Mouse (Mus musculus): Measurements from ENCODE around the gene 9230112D13Rik.

DNA sequence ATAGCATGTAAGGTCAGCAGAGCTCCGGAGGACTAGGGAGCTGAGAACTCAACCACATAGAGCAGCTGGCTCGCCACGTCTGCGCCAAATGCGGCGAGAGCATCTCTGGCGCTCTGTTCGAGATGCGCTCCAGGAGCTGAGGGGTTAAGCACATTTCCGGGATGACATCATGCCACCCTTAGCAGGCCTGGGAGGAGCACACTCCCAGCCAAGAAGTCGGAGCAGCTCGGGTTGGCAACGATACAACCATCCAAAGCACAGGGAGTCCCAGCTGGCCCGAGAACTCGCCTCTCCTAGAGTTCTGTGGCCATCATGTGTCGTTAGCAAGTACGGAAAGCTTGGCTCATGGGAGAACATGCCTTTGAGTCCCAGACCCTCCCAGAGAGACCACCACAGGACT is 43.1 kb upstream of the 9230112D13Rik start:
- no peak for TF ChIP-seq CTCF (IDR thresholded peaks at IDR 0.05; ENCODE audit: control insufficient read depth, insufficient read depth, low read length)
- no peak for TF ChIP-seq POLR2A (IDR thresholded peaks at IDR 0.05; ENCODE audit: borderline replicate concordance, control insufficient read depth, low read depth, low read length)

Measured in bone marrow, adult 2 months (tissue).